23 mouse cellular contexts compared by ENCODE assay signal in genomic region chr7:45226421-45226820, GRCm38 (mm10). TPM values are rescaled to one million over a fixed set of nuclear protein-coding genes. Genes with fewer than 3 reads are reported as not detected.
"Had no signal": no experiment of that assay in that cellular context is flagged by ENCODE, and none has a peak within 500 bp of the region (broad histone marks: within the 10 kb centered on the region; RNA-seq: fewer than 3 reads in every experiment).

No protein-coding gene starts in this region.

- DNase-seq: retina, postnatal 1 day; right cerebral cortex, adult 18-20 months; right cerebral cortex, postnatal 14 days; right cerebral cortex, postnatal 25 days; right cerebral cortex, postnatal 4 days; spleen, adult 18-20 months; thymus, adult 18-20 months; thymus, adult 2 months; thymus, postnatal 14 days; thymus, postnatal 25 days; thymus, postnatal 36 days; thymus, postnatal 4 days had no signal

- H3K27me3 ChIP-seq: neural tube, embryonic 12.5 days; neural tube, embryonic 13.5 days; neural tube, embryonic 15.5 days; stomach, embryonic 15.5 days had no signal

- H3K9me3 ChIP-seq: neural tube, embryonic 12.5 days; neural tube, embryonic 13.5 days; neural tube, embryonic 15.5 days; stomach, embryonic 15.5 days had no signal

- H3K4me1 ChIP-seq: neural tube, embryonic 13.5 days; neural tube, embryonic 15.5 days; stomach, embryonic 15.5 days had no signal

- H3K27ac ChIP-seq: neural tube, embryonic 12.5 days; neural tube, embryonic 13.5 days; neural tube, embryonic 15.5 days; stomach, embryonic 15.5 days; stomach, postnatal 0 days had no signal

- H3K4me3 ChIP-seq: neural tube, embryonic 12.5 days; neural tube, embryonic 13.5 days; neural tube, embryonic 15.5 days; stomach, embryonic 15.5 days had no signal

- H3K36me3 ChIP-seq: neural tube, embryonic 15.5 days had no signal

RNA-seq across cellular contexts. Expression of gene Tead2, which starts 10.9 kb away (rescaled TPM):
- total RNA-seq: neutrophil, adult 5-6 weeks had no signal

RNA-seq across cellular contexts. Expression of gene Slc6a16, which starts 14.5 kb away (rescaled TPM):
- total RNA-seq: neutrophil, adult 5-6 weeks had no signal
- polyA plus RNA-seq: small intestine, adult 2 months; spleen, adult 2 months; stomach, embryonic 14.5 days; stomach, embryonic 15.5 days; stomach, embryonic 16.5 days; urinary bladder, adult 2 months had no signal

RNA-seq across cellular contexts. Expression of gene Ccdc155, which starts 21.7 kb away (rescaled TPM):
- polyA plus RNA-seq: small intestine, adult 2 months had no signal
